Mouse (Mus musculus) forebrain, embryonic 14.5 days (tissue): ENCODE results near the gene Pola2. TPM values are rescaled to one million over a fixed set of nuclear protein-coding genes. Genes with fewer than 3 reads are reported as not detected.
A peak's percentile ranks its signal among the peaks of the same experiment; 100 is the strongest.

Experiments used
- ATAC-seq: fragments of 200-750 bp; cut with Nextera tagmentation; 2 replicates; pipeline ENCODE4 v1.8.0; 2017; ENCODE audit warnings: mild to moderate bottlenecking, moderate library complexity
- DNase-seq: peaks from one replicate; pipeline ENCODE4 v3.0.0-alpha.2; 2015; ENCODE audit warnings: low spot score
- H3K27ac ChIP-seq: fragments of 300-500 bp; sonication (generic); 2 replicates; pipeline ENCODE4 v1.5.1; 2014; ENCODE audit warnings: low read depth, mild to moderate bottlenecking, control low read depth, low read length, moderate library complexity
- H3K27me3 ChIP-seq: fragments of 300-500 bp; sonication (generic); replicated peaks from 2 replicates; pipeline ENCODE4 v1.6.1; 2014; ENCODE audit warnings: low read length, control low read depth, mixed read lengths; ENCODE audit not compliant: control insufficient read depth, insufficient read depth
- H3K36me3 ChIP-seq: fragments of 300-500 bp; sonication (generic); 2 replicates; pipeline ENCODE4 v1.6.1; 2014; ENCODE audit warnings: low read length, control low read depth; ENCODE audit not compliant: control insufficient read depth, insufficient read depth
- H3K4me1 ChIP-seq: fragments of 300-500 bp; sonication (generic); 2 replicates; pipeline ENCODE4 v1.6.1; 2014; ENCODE audit warnings: antibody characterized with exemption, low read length, control low read depth; ENCODE audit not compliant: control insufficient read depth, insufficient read depth
- H3K4me2 ChIP-seq: fragments of 300-500 bp; sonication (generic); 2 replicates; pipeline ENCODE4 v1.6.1; 2014; ENCODE audit warnings: mild to moderate bottlenecking, control low read depth, low read length
- H3K4me3 ChIP-seq: fragments of 300-500 bp; sonication (generic); 2 replicates; pipeline ENCODE4 v1.5.1; 2014; ENCODE audit warnings: low read depth, low read length, control low read depth
- H3K9ac ChIP-seq: fragments of 300-500 bp; sonication (generic); 2 replicates; pipeline ENCODE4 v1.6.1; 2014; ENCODE audit warnings: mild to moderate bottlenecking, low read length, control low read depth, moderate library complexity
- H3K9me3 ChIP-seq: fragments of 300-500 bp; sonication (generic); replicated peaks from 2 replicates; pipeline ENCODE4 v1.6.1; 2016; ENCODE audit warnings: low read length, control low read depth, mixed read lengths; ENCODE audit not compliant: control insufficient read depth
- WGBS: fragments of 180-500 bp; shearing (Covaris S2); extraction: QIAGEN DNeasy Blood & Tissue Kit; methylation state at CpG from one replicate; pipeline ENCODE4 v1.1.7; 2014; 5-methylcytosine and 5-hydroxymethylcytosine counted together
- polyA plus RNA-seq: library from polyadenylated mRNA; unstranded; fragments of >200 nt; fragmentation: Nextera tagmentation; extraction: Ambion mirVana; gene quantifications from 2 replicates; pipeline ENCODE4 v1.2.1, GENCODE M21; 2014

The Pola2 gene
- polyA plus RNA-seq, 1 experiment from 2014 or later = 41.1 TPM

GRCm38 (mm10) chr19:5937836-5938406, 26.1 kb downstream of the Pola2 start:
- Histone ChIP-seq H3K9me3 (no peaks in the 10 kb centered on the region), H3K27ac (no peak overlapping the region), H3K4me3 (no peak overlapping the region), H3K4me1 (peaks cover 16% of the 10 kb centered on the region), H3K27me3 (no peaks in the 10 kb centered on the region), H3K4me2 (no peak overlapping the region), H3K36me3 (peaks cover 8% of the 10 kb centered on the region; the same call in 1 of the 2 replicates), H3K9ac (no peak overlapping the region)
- DNase-seq (peak; percentile 31), ATAC-seq (no peak)
- 40% methylated on average over 14 of the region's 14 CpGs for WGBS

DNA sequence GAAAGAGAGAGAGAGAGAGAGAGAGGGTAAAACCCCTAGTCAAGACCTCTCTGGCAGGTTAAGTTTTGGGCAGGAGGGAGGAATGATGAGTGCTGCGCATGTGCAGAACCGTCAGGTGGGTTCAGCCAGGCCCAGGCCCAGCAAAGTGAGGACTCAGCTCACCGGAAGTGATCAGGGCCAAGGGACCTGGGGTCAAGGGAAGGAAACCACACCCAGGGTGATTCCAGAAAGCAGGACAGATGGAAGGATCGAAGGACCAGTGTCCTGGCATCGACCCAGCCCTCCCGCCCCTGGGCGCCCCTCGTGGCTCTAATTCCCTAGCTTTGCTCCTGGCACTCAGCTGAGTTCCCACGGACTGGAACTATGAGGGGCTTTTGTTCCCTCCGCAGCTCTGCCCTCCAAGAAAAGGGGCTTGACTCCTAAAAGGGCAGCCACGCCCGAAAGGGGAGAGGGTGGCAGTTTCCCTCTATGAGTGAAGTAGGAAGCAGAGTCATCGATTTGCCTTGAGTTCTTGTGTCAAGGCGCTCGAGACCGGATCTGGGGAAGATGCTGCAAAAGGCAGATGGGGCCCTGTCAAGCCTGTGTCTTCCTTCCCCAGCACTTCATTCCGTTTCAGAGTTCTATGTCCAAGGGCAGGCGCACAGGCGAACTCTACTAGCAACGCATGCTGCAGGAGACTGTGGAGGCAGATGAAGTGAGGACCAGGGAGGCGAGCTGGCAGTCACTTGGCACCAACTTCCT, 26.7 kb downstream of the Pola2 start:
- no peak overlapping the region for H3K9ac ChIP-seq
- ATAC-seq (no peak), DNase-seq (peak; percentile 25)
- H3K27me3 ChIP-seq = no peaks in the 10 kb centered on the region
- no peak overlapping the region for H3K27ac ChIP-seq
- H3K4me3 ChIP-seq = no peak overlapping the region
- whole genome bisulfite sequencing = 60% methylated on average over 21 of the region's 21 CpGs
- H3K4me2 ChIP-seq = 0 out of 2 replicates have a peak overlapping the region, but pooled peaks have one; percentile 9
- peaks cover 8% of the 10 kb centered on the region; the same call in 1 of the 2 replicates for H3K36me3 ChIP-seq
- H3K4me1 ChIP-seq = peaks cover 16% of the 10 kb centered on the region
- no peaks in the 10 kb centered on the region for H3K9me3 ChIP-seq

DNA sequence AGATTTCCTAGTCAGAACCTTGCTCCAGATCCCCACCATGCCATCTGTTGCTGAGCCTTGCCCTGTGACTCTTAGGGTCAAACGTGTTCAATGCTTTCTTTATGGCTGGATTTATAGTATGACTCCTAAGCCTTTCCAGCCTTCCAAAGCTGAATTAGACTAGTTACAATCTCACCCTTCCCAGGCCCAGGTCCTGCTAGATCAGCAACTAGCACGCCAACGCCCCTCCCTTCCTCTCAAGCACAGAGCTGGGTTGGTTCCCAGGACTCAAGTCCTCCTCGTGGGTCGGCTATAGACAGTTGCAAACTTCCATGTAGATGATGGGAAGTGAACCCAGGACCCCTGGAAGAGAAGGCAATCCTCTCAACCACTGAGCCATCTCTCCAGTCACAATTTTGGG, 28.3 kb downstream of the Pola2 start:
- no peak overlapping the region for H3K4me2 ChIP-seq
- no peak for ATAC-seq
- WGBS = 84% methylated on average over 5 of the region's 5 CpGs
- no peaks in the 10 kb centered on the region for H3K9me3 ChIP-seq
- H3K4me3 ChIP-seq = no peak overlapping the region
- no peaks in the 10 kb centered on the region for H3K36me3 ChIP-seq
- no peaks in the 10 kb centered on the region for H3K27me3 ChIP-seq
- H3K27ac ChIP-seq = no peak overlapping the region
- H3K4me1 ChIP-seq = peaks cover 16% of the 10 kb centered on the region
- no peak overlapping the region for H3K9ac ChIP-seq
- no peak for DNase-seq

DNA sequence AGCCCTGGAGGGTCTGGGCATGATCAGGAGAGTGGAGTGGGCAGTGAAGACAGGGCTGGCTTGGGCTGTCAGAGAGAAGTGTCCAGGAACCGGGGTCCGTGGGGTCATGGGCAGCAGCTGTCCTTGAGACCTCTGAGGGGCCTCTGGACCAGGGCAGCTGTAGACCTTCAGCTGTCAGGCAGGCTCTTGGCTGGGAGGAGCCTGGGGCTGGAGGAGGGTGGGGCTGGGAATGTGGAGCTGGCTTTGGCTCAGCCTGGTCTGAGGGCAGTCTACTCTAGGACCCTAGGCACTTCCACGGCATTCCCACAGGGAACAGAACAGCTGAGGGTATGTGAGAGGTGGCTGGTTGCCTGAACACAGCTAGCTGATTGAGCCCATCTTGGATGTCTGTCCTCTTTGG, 28.7 kb downstream of the Pola2 start:
- WGBS = 87% methylated on average over 3 of the region's 3 CpGs
- H3K4me1 ChIP-seq = peaks cover 16% of the 10 kb centered on the region
- no peak overlapping the region for H3K27ac ChIP-seq
- no peak overlapping the region for H3K4me2 ChIP-seq
- H3K9me3 ChIP-seq = no peaks in the 10 kb centered on the region
- H3K36me3 ChIP-seq = no peaks in the 10 kb centered on the region
- H3K27me3 ChIP-seq = no peaks in the 10 kb centered on the region
- ATAC-seq (no peak), DNase-seq (no peak)
- no peak overlapping the region for H3K4me3 ChIP-seq
- no peak overlapping the region for H3K9ac ChIP-seq

- DNase-seq = peak; percentile 47
- no peak for ATAC-seq
- Histone ChIP-seq H3K9ac (no peak overlapping the region), H3K4me3 (no peak overlapping the region), H3K36me3 (no peaks in the 10 kb centered on the region), H3K4me1 (0 out of 2 replicates have a peak, but pooled peaks cover 1% of the 10 kb centered on the region), H3K4me2 (no peak overlapping the region), H3K27ac (no peak overlapping the region), H3K9me3 (no peaks in the 10 kb centered on the region), H3K27me3 (0 out of 2 replicates have a peak, but pooled peaks cover 2% of the 10 kb centered on the region)
- 73% methylated on average over 14 of the region's 14 CpGs for WGBS
Measured at GRCm38 (mm10) chr19:5929634-5930596, 34.1 kb downstream of the Pola2 start.

GRCm38 (mm10) chr19:5928546-5928945, 35.5 kb downstream of the Pola2 start:
- H3K27ac ChIP-seq = no peak overlapping the region
- H3K27me3 ChIP-seq = 0 out of 2 replicates have a peak, but pooled peaks cover 2% of the 10 kb centered on the region
- H3K4me3 ChIP-seq = no peak overlapping the region
- 0 out of 2 replicates have a peak, but pooled peaks cover 6% of the 10 kb centered on the region for H3K4me1 ChIP-seq
- WGBS = 72% methylated on average over 3 of the region's 3 CpGs
- ATAC-seq = no peak
- no peak overlapping the region; the same call in 1 of the 2 replicates for H3K9ac ChIP-seq
- no peak for DNase-seq
- no peak overlapping the region for H3K4me2 ChIP-seq
- H3K9me3 ChIP-seq = no peaks in the 10 kb centered on the region
- no peaks in the 10 kb centered on the region for H3K36me3 ChIP-seq

DNA sequence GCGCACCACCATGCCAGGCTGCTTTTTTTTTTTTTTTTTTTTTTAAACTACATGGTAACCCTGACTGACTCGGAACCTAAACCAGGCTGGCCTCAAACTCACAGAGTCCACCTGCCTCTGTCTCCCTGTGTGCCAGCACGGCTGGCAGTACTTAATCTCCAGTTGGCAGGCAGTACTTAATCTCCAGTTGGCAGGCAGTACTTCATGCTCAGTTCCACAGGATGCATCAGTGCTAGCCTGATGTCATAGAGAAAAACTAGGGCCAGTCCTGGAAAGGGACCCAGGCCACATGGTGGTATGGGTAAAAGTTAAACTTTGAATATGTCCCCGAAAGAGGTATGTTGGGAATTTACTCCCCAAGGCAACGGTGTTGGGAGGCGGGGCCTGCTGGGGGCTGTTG, 35.9 kb downstream of the Pola2 start:
- Histone ChIP-seq H3K9me3 (no peaks in the 10 kb centered on the region), H3K4me2 (no peak overlapping the region), H3K27me3 (0 out of 2 replicates have a peak, but pooled peaks cover 2% of the 10 kb centered on the region), H3K4me3 (no peak overlapping the region), H3K27ac (no peak overlapping the region), H3K4me1 (0 out of 2 replicates have a peak, but pooled peaks cover 6% of the 10 kb centered on the region), H3K36me3 (no peaks in the 10 kb centered on the region), H3K9ac (no peak overlapping the region; the same call in 1 of the 2 replicates)
- WGBS = 81% methylated on average over 6 of the region's 6 CpGs
- ATAC-seq (no peak), DNase-seq (no peak)

DNA sequence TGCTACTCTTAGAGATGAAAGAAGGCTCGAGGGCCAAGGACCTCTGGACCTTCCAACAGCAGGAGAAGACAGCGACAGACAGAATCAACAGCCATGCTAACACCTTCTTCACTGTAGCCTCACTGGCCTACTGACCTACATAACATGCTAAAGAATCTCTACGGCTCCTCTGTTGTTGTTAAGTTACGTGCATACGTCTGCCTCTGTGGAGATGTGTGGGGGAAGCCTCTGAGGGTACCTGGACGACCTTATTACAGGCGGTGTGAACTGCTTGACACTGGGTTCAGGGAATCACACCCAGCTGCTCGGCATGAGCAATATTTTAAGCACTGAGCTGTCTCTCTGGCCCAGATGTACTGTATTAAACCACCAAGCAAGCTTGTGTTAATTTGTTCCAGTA, 36.5 kb downstream of the Pola2 start:
- WGBS = 82% methylated on average over 8 of the region's 8 CpGs

More for the DNA sequence above, 36.5 kb downstream of the Pola2 start:
- Histone ChIP-seq H3K9ac (no peak overlapping the region), H3K9me3 (no peaks in the 10 kb centered on the region), H3K4me3 (no peak overlapping the region), H3K36me3 (no peaks in the 10 kb centered on the region), H3K4me2 (no peak overlapping the region), H3K4me1 (0 out of 2 replicates have a peak, but pooled peaks cover 6% of the 10 kb centered on the region), H3K27me3 (0 out of 2 replicates have a peak, but pooled peaks cover 2% of the 10 kb centered on the region), H3K27ac (no peak overlapping the region)
- DNase-seq = no peak
- ATAC-seq = no peak
